Mouse (Mus musculus): ENCODE data around the gene Ntn4.

Ntn4 gene

GRCm38 (mm10) chr10:93640521-93640952 is at the start of gene Ntn4:
Gene Ntn4, plus strand, starts transcription at chr10:93640681.
- no peak for DNase-seq (ENCODE audit: low spot score in 2 of 2)

- no peak for DNase-seq (ENCODE audit: low spot score in 2 of 2)
Observed at GRCm38 (mm10) chr10:93592456-93592855, 48.0 kb upstream of the Ntn4 start.

GRCm38 (mm10) chr10:93594022-93594482 is 46.4 kb upstream of the Ntn4 start:
- peak; percentile 66 to 72 for DNase-seq (ENCODE audit: low spot score in 2 of 2)

GRCm38 (mm10) chr10:93595831-93596230 is 44.6 kb upstream of the Ntn4 start:
- DNase-seq (ENCODE audit: low spot score in 2 of 2): no peak

GRCm38 (mm10) chr10:93596641-93597040 is 43.8 kb upstream of the Ntn4 start:
- DNase-seq (ENCODE audit: low spot score in 2 of 2): no peak

- no peak for DNase-seq (ENCODE audit: low spot score in 2 of 2)
Observed at GRCm38 (mm10) chr10:93602309-93602708, 38.2 kb upstream of the Ntn4 start.

GRCm38 (mm10) chr10:93603256-93603655 is 37.2 kb upstream of the Ntn4 start:
- DNase-seq (ENCODE audit: low spot score in 2 of 2): no peak

- DNase-seq (ENCODE audit: low spot score in 2 of 2): no peak
Observed at GRCm38 (mm10) chr10:93606326-93606725, 34.2 kb upstream of the Ntn4 start.

- no peak for DNase-seq (ENCODE audit: low spot score in 2 of 2)
Observed at GRCm38 (mm10) chr10:93608051-93608450, 32.4 kb upstream of the Ntn4 start.

GRCm38 (mm10) chr10:93609236-93609635 is 31.2 kb upstream of the Ntn4 start:
- DNase-seq (ENCODE audit: low spot score in 2 of 2): no peak

- DNase-seq (ENCODE audit: low spot score in 2 of 2): no peak
Observed at GRCm38 (mm10) chr10:93610896-93611295, 29.6 kb upstream of the Ntn4 start.

GRCm38 (mm10) chr10:93611419-93612007 is 29.0 kb upstream of the Ntn4 start:
- DNase-seq (ENCODE audit: low spot score in 2 of 2): no peak

- DNase-seq (ENCODE audit: low spot score in 2 of 2): no peak
Observed at GRCm38 (mm10) chr10:93614850-93615249, 25.6 kb upstream of the Ntn4 start.

GRCm38 (mm10) chr10:93620438-93621179 is 19.9 kb upstream of the Ntn4 start:
- DNase-seq (ENCODE audit: low spot score in 2 of 2): peak in 1 of 2 experiments; percentile 9

GRCm38 (mm10) chr10:93623725-93624124 is 16.8 kb upstream of the Ntn4 start:
- no peak for DNase-seq (ENCODE audit: low spot score in 2 of 2)

GRCm38 (mm10) chr10:93624151-93624550 is 16.3 kb upstream of the Ntn4 start:
- no peak for DNase-seq (ENCODE audit: low spot score in 2 of 2)

- no peak for DNase-seq (ENCODE audit: low spot score in 2 of 2)
Observed at GRCm38 (mm10) chr10:93630310-93630709, 10.2 kb upstream of the Ntn4 start.

GRCm38 (mm10) chr10:93632086-93632485 is 8.4 kb upstream of the Ntn4 start:
- no peak for DNase-seq (ENCODE audit: low spot score in 2 of 2)

GRCm38 (mm10) chr10:93633563-93633962 is 6.9 kb upstream of the Ntn4 start:
- no peak for DNase-seq (ENCODE audit: low spot score in 2 of 2)

GRCm38 (mm10) chr10:93633971-93634370 is 6.5 kb upstream of the Ntn4 start:
- DNase-seq (ENCODE audit: low spot score in 2 of 2): no peak

- no peak for DNase-seq (ENCODE audit: low spot score in 2 of 2)
Observed at GRCm38 (mm10) chr10:93635941-93636340, 4.5 kb upstream of the Ntn4 start.

- peak; percentile 23 to 51 for DNase-seq (ENCODE audit: low spot score in 2 of 2)
Observed at GRCm38 (mm10) chr10:93640953-93641820, 706 bp downstream of the Ntn4 start.
